Mouse (Mus musculus) embryonic facial prominence, embryonic 13.5 days (tissue): ENCODE measurements at regions not wholly inside any gene's neighbourhood (a gene's known extent, or its start where the extent isn't known, plus 50 kb on each side); places are given as distances from the start of the nearest gene placed in this dataset.
A peak's percentile ranks its signal among the peaks of the same experiment; 100 is the strongest.
"Not testable (repeated sequence)": the region's sequence is repeated elsewhere in the genome, so short reads cannot be mapped to it uniquely, and the experiment has no call there.

ENCODE experiments used
- ATAC-seq: fragments of 200-750 bp; cut with Nextera tagmentation; 2 replicates; pipeline ENCODE4 v1.8.0; 2017; ENCODE audit warnings: low read depth; ENCODE audit not compliant: insufficient number of reproducible peaks, insufficient read depth, low FRiP score, low TSS enrichment
- H3K27ac ChIP-seq: fragments of 300-500 bp; sonication (generic); 2 replicates; pipeline ENCODE4 v1.5.1; 2015; ENCODE audit warnings: moderate library complexity, mild to moderate bottlenecking, inconsistent platforms
- H3K27me3 ChIP-seq: fragments of 300-500 bp; sonication (generic); 2 replicates; pipeline ENCODE4 v1.6.1; 2015; ENCODE audit warnings: mild to moderate bottlenecking, inconsistent platforms
- H3K36me3 ChIP-seq: fragments of 300-500 bp; sonication (generic); 2 replicates; pipeline ENCODE4 v1.6.1; 2015; ENCODE audit warnings: mild to moderate bottlenecking, inconsistent platforms
- H3K4me1 ChIP-seq: fragments of 300-500 bp; sonication (generic); 2 replicates; pipeline ENCODE4 v1.6.1; 2015; ENCODE audit warnings: inconsistent platforms
- H3K4me2 ChIP-seq: fragments of 300-500 bp; sonication (generic); 2 replicates; pipeline ENCODE4 v1.6.1; 2015; ENCODE audit warnings: moderate library complexity, mild to moderate bottlenecking, inconsistent platforms
- H3K4me3 ChIP-seq: fragments of 300-500 bp; sonication (generic); 2 replicates; pipeline ENCODE4 v1.5.1; 2015; ENCODE audit warnings: mild to moderate bottlenecking, inconsistent platforms
- H3K9ac ChIP-seq: fragments of 300-500 bp; sonication (generic); 2 replicates; pipeline ENCODE4 v1.6.1; 2015; ENCODE audit warnings: mild to moderate bottlenecking, inconsistent platforms
- H3K9me3 ChIP-seq: fragments of 300-500 bp; sonication (generic); 2 replicates; pipeline ENCODE4 v1.6.1; 2016; ENCODE audit warnings: inconsistent platforms
- WGBS: fragments of 180-500 bp; shearing (Covaris S2); methylation state at CpG from one replicate; pipeline ENCODE4 v1.1.7; 2015; ENCODE audit warnings: mixed read lengths; 5-methylcytosine and 5-hydroxymethylcytosine counted together

GRCm38 (mm10) chr13:46023630-46024041 lies 58.8 kb upstream of the Atxn1 start:
- no peak for ATAC-seq
- WGBS: 64% methylated on average over 5 of the region's 5 CpGs
- no peak overlapping the region for H3K4me2 ChIP-seq
- H3K27ac ChIP-seq: no peak overlapping the region
- H3K9me3 ChIP-seq: no peaks in the 10 kb centered on the region
- no peak overlapping the region for H3K9ac ChIP-seq
- peaks cover 36% of the 10 kb centered on the region for H3K4me1 ChIP-seq
- H3K4me3 ChIP-seq: no peak overlapping the region
- no peaks in the 10 kb centered on the region for H3K36me3 ChIP-seq
- H3K27me3 ChIP-seq: no peaks in the 10 kb centered on the region

GRCm38 (mm10) chr13:46023187-46023586 lies 58.4 kb upstream of the Atxn1 start:
- 35% methylated on average over 5 of the region's 5 CpGs for WGBS
- Histone ChIP-seq H3K4me2 (no peak overlapping the region), H3K9ac (no peak overlapping the region), H3K9me3 (no peaks in the 10 kb centered on the region), H3K27ac (no peak overlapping the region), H3K27me3 (no peaks in the 10 kb centered on the region), H3K36me3 (no peaks in the 10 kb centered on the region), H3K4me1 (peaks cover 39% of the 10 kb centered on the region), H3K4me3 (no peak overlapping the region)
- no peak for ATAC-seq

GRCm38 (mm10) chr13:46020945-46021835 lies 56.4 kb upstream of the Atxn1 start:
- Histone ChIP-seq H3K27ac (no peak overlapping the region), H3K9me3 (no peaks in the 10 kb centered on the region), H3K4me2 (no peak overlapping the region), H3K27me3 (no peaks in the 10 kb centered on the region; the same call in 1 of the 2 replicates), H3K4me3 (no peak overlapping the region), H3K36me3 (no peaks in the 10 kb centered on the region), H3K9ac (no peak overlapping the region), H3K4me1 (peaks cover 39% of the 10 kb centered on the region)
- 81% methylated on average over 6 of the region's 6 CpGs for WGBS
- ATAC-seq: no peak

- no peak overlapping the region for H3K9ac ChIP-seq
- ATAC-seq: no peak
- no peak overlapping the region for H3K27ac ChIP-seq
- H3K9me3 ChIP-seq: no peaks in the 10 kb centered on the region
- H3K4me3 ChIP-seq: no peak overlapping the region
- peaks cover 39% of the 10 kb centered on the region for H3K4me1 ChIP-seq
- no peaks in the 10 kb centered on the region for H3K36me3 ChIP-seq
- H3K27me3 ChIP-seq: no peaks in the 10 kb centered on the region; the same call in 1 of the 2 replicates
- H3K4me2 ChIP-seq: no peak overlapping the region
- 20% methylated on average over 9 of the region's 9 CpGs for WGBS
Measured at GRCm38 (mm10) chr13:46019431-46020166, 54.8 kb upstream of the Atxn1 start.

- Histone ChIP-seq H3K4me1 (peaks cover 35% of the 10 kb centered on the region), H3K27me3 (no peaks in the 10 kb centered on the region; the same call in 1 of the 2 replicates), H3K4me3 (no peak overlapping the region), H3K4me2 (no peak overlapping the region), H3K27ac (no peak overlapping the region), H3K9ac (no peak overlapping the region), H3K36me3 (no peaks in the 10 kb centered on the region), H3K9me3 (no peaks in the 10 kb centered on the region)
- ATAC-seq: peak; percentile 26; the same call in 1 of the 2 replicates
- 54% methylated on average over 13 of the region's 13 CpGs for WGBS
Measured at GRCm38 (mm10) chr13:46018903-46019430, 54.2 kb upstream of the Atxn1 start.

- no peak for ATAC-seq
- no peak overlapping the region for H3K27ac ChIP-seq
- 97% methylated on average over 5 of the region's 5 CpGs for WGBS
Measured at GRCm38 (mm10) chr13:46017742-46018141, 52.9 kb upstream of the Atxn1 start.

GRCm38 (mm10) chr13:46017011-46017410 lies 52.2 kb upstream of the Atxn1 start:
- not testable (repeated sequence) for H3K36me3 ChIP-seq, H3K4me3 ChIP-seq, H3K27ac ChIP-seq, H3K4me2 ChIP-seq, ATAC-seq, H3K9me3 ChIP-seq, H3K27me3 ChIP-seq, H3K9ac ChIP-seq
- WGBS: 68% methylated on average over 2 of the region's 2 CpGs
- peaks cover 22% of the 10 kb centered on the region for H3K4me1 ChIP-seq

More at GRCm38 (mm10) chr13:46017742-46018141, 52.9 kb upstream of the Atxn1 start:
- Histone ChIP-seq H3K4me2 (no peak overlapping the region), H3K9ac (no peak overlapping the region), H3K9me3 (no peaks in the 10 kb centered on the region), H3K4me3 (no peak overlapping the region), H3K4me1 (peaks cover 25% of the 10 kb centered on the region), H3K27me3 (no peaks in the 10 kb centered on the region; the same call in 1 of the 2 replicates), H3K36me3 (no peaks in the 10 kb centered on the region)

- H3K36me3 ChIP-seq: no peaks in the 10 kb centered on the region
- H3K4me3 ChIP-seq: no peak overlapping the region
- H3K27me3 ChIP-seq: no peaks in the 10 kb centered on the region; the same call in 1 of the 2 replicates
- H3K4me1 ChIP-seq: peaks cover 18% of the 10 kb centered on the region
- no peak overlapping the region for H3K9ac ChIP-seq
- no peak overlapping the region for H3K4me2 ChIP-seq
- no peaks in the 10 kb centered on the region for H3K9me3 ChIP-seq
- H3K27ac ChIP-seq: no peak overlapping the region
- no peak for ATAC-seq
- 83% methylated on average over 7 of the region's 7 CpGs for WGBS
Measured at GRCm38 (mm10) chr13:46015231-46015630, 50.4 kb upstream of the Atxn1 start.

GRCm38 (mm10) chr13:46014637-46015036 lies 49.8 kb upstream of the Atxn1 start:
- no peaks in the 10 kb centered on the region for H3K36me3 ChIP-seq
- no peaks in the 10 kb centered on the region; the same call in 1 of the 2 replicates for H3K27me3 ChIP-seq
- no peak overlapping the region for H3K9ac ChIP-seq
- no peaks in the 10 kb centered on the region for H3K9me3 ChIP-seq
- H3K4me1 ChIP-seq: peaks cover 17% of the 10 kb centered on the region
- H3K4me2 ChIP-seq: no peak overlapping the region
- H3K4me3 ChIP-seq: no peak overlapping the region
- H3K27ac ChIP-seq: no peak overlapping the region
- WGBS: 78% methylated on average over 2 of the region's 2 CpGs
- ATAC-seq: no peak
